Mouse (Mus musculus) heart, postnatal 0 days (tissue): ENCODE results near the gene Stac2.

ENCODE experiments used
- CTCF ChIP-seq: IDR thresholded peaks from 2 replicates; pipeline ENCODE4 v1.5.1; 2016; ENCODE audit warnings: antibody characterized with exemption, control low read depth, low read depth
- EP300 ChIP-seq: IDR thresholded peaks from 2 replicates; pipeline ENCODE4 v1.6.1; 2016; ENCODE audit warnings: antibody characterized with exemption, low read depth

DNA sequence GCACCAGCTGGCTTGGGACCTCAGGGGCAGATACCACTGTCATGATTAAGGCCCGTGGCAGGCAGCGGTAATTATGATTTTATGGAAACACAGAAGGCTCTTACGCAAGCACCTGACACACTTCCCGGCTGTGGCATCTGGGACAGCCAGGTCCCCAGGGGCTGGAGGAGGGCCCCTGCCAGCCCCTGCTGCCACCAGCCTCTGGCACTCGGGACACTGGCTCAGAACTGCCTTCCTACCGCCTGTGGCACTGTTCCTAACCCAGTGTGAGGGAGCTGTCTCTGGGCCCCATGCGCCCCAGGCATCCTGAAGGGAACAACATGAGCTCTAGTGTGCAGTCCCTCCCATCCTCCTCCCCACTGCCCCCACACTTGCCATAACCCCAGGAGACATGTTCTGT lies 6.4 kb upstream of the Stac2 start:
- TF ChIP-seq CTCF (no peak), EP300 (no peak)
